Mouse (Mus musculus) brain, embryonic 18.5 days (tissue): ENCODE results near the gene Zfand3.

Experiments used
- DNase-seq: peaks from one replicate; pipeline ENCODE4 v3.0.0-alpha.2; 2012; ENCODE audit warnings: low read depth, low spot score

Zfand3 gene

DNA sequence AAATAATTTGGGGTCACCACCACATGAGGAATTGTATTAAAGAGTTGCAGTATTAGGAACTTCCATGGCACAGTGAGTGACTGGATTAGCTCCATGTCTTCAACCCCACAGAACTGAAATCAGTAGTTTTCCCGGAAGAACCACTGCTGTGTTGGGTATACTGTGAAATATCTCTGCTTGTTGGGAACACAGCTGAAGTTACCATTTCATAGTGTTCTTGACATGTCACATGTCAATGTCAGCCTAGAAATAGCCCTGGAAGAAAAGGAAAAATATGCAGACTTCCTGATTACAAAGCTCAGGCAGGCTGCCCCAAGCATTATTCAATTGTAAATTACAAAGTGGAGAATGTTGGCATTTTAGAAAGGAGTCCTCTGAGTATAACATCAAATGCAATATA is 143.4 kb downstream of the Zfand3 start:
- no peak for DNase-seq

DNA sequence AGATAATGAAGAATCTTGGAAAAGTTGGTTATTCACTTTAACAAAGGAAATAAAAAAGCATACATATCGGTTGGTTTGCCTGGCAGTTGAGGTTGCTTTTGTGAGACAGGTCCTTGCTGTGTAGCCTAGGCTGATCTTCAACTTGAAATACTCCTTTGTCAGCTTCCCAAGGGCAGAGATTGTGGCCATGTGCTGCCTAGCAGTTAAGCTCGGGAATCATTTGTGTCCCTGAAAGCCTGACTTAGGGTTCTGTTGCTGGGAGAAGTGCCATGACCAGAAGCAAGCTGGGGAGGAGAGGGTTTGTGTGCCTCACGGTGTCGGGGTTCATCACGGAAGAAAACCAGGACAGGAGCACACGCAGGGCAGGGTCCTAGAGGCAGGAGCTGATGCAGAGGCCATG is 143.8 kb downstream of the Zfand3 start:
- DNase-seq, result no peak

DNA sequence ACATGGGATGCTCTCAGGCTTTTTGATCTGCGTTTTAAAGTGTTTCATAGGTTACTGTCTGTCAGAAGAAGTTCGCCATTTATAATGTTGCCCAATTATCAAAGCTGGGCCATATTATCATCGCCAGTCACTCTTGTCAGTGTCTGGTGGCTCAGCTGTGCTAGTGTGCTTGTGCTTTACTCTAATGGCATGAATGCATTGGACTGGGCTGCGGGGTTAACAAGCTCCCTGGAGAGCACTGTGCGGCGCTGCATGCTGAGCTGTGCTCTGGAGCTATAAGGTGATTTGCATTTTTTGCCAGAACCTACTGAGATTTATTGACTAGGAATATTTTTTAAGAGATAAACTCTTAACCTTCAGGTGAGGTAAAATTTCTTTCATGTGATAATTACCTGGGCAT is 145.4 kb downstream of the Zfand3 start:
- no peak for DNase-seq

DNA sequence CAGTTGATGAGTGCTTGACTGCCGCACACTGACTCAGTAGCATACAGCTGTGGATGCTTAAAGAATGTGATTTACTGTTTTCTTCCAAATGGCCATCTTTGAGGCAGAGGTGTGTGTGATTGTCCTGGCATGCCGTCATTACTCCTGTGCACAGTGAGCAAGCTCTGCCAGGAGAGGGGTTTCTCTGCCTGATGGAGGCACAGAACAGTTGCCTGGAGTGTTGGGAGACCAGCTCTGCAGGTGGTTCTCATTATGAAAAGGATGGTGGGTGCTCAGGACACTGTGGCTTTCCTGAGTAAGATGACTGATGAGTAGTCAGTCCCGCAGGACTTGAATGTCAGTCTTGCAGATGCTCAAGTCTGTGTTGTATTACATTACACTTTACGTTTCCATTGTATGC is 149.6 kb downstream of the Zfand3 start:
- no peak for DNase-seq

DNA sequence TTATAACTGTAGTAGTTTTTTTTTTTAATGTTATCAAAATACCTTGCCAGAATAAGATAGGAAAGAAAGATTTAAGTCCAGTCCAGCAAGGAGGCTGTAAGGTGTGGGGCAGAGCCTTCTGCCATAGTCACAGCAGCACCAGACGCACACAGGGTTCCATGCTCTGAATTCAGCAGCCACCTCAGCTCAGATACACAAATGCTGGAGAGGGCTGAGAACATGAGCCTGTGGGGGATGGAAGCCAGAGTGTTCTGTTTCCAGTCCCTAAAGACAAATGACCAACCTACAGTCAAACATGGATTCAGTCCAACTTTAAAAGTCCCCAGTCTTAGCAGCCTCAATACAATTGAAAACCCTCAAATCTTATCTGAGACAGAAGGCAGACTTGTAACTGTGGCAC is 150.3 kb downstream of the Zfand3 start:
- DNase-seq, result no peak

DNA sequence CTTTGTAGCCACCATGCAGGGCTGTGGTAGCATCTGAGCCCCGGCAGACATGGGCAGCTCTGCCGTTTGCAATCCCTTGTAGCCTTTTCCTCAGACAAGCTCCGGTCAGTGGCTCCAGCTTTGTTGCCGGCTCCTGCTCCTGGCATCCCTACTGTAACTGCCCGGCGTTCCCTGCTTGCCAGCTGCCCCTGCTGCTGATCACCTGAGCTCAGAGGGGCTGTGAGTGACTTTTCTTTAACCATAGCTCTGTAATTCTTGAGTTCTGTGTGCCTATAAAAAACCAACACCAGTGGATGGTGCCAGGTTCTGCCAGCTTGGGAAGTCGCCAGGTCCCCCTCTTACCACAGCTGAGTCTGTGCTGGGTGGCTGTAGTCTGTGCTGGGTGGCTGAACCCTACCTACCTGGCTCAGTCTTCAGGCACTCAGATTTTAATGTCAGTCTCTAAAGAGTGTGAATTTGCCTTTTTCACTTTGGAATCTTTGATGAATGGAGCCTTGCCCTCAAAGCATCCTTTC is 150.9 kb downstream of the Zfand3 start:
- DNase-seq, result no peak

DNA sequence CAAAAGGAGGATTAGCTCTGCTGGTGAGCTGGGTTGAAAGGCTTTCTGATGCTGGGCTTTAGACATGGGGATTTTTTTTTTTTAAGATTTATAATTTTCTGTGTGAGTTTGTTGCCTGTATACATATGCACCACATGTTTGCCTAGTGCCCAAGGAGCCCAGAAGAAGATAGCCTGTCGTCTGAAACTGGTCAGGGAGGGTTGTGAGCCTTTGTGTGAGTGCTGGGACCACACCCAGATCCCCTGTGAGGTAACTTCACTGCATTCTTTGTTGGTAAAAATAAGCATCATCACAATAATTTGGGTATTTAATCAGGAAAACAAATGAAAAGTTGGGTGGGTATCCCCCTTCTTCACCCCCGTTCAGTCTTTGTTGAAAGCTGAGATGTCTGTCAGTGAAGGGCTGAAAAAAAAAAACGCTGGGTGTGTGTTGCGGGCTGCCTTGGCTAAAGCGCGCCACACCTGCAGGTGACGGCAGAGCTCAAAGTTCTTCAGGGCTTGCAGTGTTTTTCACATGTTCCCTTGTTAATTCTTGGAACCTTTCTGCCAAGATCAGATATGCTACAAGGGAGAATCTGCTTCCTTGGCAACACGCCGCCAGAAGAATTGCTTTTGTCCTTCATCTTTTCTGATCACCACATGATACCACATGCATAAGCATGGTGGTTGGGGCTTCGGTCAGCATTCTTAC is 154.0 kb downstream of the Zfand3 start:
- DNase-seq, result no peak

DNA sequence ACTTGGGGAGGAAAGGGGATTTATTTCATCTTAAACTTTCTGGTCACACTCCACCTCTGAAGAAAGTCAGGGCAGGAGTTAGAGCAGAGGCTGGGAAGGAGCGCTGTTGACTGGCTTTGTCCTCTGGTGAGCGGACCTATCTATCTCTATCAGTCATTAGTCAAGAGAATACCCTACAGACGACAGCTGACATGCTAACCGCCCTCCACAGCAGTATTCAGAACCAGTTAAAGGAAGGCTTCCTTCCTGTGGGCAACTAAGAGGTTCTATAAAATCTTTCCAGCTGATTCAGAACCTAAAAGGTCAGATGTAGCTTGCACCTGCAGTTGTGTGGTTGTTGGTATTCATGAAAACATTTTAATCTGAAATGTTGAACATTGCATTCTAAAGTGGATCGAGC is 154.8 kb downstream of the Zfand3 start:
- DNase-seq, result no peak

DNA sequence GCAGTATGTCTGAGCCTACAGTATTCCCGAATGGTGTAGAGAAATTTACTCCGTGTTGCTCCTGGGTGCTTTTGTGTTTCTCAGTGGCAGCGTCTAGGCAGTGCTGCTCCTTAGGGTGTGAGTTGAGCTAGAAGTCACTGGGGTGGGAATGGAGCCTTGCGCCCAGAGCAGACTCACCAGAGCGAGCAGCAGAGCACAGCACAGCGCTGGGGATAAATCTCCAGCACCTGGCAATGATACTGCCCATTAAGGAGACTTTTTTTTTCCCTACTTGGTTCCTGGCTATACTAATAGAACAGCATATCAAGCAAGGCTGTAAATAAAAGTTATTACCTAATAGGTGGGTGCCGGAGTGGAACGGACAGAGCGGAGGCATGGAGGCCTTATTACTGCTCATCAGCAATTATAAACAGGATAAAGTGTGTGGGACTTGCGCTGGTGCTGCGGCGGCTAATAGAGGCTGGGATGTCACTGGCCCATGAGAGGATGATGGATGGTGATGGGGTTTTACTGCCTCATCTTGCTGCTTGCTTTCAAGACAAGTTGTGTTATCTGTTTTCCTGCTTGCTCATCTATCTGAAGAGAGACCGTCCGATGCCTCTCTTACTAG is 156.4 kb downstream of the Zfand3 start:
- no peak for DNase-seq

DNA sequence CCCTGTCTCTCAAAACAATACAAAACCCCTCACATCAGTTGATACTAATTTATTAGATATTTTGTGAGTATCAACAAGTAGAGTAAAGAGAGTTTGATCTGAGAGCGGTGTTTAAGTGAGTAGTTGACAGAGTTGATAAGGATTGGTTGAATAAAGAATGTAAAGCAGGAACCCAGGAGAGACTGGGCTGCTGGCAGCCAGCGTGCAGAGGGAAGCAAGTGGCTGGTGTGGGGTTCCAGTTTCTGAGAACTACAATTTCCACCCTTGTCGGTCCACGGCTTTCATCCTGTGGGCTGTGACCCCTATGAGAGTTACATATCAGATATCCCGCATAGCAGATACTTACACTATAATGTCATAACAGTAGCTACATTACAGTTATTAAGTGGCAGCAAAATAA is 158.4 kb downstream of the Zfand3 start:
- DNase-seq, result no peak

DNA sequence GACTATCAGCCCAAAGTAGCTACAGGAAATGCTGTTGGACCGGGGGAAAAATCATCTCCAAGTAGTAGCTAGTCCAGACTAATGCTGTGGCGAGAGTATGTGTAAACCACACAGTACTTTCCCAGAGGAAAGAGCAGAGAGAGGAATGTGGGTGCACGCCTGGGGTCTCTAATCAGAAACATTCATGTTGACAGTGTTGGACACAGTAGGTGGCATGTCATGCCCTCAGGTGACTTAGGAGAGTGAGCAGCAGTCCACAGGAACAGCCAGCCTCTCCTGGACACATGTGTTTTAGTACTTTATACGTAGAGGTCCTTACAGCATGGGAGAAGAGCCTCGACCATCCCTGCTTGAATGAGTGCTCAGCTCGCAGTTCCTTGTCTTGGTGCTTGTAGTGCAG is 159.3 kb downstream of the Zfand3 start:
- no peak for DNase-seq

DNA sequence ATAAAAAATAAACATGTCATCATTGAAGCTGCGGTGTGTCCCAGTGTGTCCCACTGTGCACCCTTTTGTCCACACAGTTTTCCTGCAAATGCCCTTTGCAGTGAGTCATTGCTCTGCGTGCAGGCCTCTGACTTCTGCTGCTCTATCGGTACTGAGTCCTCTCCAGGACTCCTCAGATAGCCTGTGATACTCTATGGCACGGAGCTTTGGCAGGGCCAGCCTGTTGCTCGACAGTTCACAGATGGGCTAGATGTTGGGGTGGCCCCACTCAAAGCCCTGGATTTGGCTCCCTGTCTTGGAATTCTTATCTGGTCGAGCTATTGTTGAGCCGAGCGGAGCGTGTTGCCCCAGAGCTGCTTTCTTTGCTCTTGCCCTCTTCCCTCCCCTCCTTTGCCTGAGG is 160.3 kb downstream of the Zfand3 start:
- no peak for DNase-seq

DNA sequence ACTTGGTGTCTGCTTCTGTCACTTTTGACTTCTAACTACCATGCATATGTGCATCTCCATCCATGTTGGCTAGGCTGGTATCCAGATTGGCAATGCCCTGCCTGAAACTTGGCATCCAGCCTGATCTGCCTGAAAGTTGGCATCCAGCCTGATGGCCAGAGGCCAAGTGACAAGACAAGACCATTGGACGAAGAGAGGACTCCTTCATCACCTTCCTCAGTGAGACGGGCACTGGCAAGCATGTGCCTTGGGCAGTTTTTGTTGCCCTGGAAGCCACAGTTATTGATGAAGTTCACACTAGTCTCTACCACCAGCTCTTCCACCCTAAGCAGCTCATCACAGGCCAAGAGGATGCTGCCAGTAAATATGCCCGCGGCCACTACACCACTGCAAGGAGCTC is 172.9 kb downstream of the Zfand3 start:
- DNase-seq, result no peak

DNA sequence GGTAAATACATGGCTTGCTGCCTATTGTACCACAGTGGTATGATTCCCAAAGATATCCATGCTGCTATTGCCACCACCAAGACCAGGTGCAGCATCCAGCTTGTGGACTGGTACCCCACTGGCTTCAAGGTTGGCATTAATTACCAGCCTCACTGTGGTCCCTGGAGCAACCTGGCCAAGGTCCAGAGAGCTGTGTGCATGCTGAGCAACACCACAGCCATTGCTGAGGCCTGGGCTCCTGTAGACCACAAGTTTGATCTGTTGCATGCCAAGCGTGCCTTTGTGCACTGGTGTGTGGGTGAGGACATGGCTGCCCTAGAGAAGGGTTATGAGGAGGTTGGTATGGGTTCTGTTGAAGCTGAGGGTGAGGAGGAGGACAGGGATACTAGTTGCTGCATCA is 173.9 kb downstream of the Zfand3 start:
- DNase-seq, result no peak

DNA sequence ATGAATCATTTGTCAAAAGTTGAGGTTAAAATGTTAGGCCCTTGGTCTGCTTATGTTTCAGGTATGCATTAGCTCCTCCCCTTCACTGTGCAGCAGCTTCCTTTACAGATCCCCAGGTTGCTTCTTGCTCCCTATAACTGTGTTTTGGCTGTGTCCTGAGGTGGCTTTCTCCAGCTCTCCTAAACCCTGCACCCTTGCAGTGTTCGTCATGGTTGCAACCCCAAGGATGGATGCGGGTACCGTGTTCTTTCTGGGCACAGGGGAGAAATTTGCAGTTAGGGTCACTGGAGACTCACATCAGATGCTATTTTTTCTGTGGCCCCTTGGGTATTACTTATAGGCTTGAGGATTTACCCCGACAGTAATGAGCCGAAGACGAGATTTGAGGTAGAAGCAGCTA is 175.7 kb downstream of the Zfand3 start:
- DNase-seq, result no peak

DNA sequence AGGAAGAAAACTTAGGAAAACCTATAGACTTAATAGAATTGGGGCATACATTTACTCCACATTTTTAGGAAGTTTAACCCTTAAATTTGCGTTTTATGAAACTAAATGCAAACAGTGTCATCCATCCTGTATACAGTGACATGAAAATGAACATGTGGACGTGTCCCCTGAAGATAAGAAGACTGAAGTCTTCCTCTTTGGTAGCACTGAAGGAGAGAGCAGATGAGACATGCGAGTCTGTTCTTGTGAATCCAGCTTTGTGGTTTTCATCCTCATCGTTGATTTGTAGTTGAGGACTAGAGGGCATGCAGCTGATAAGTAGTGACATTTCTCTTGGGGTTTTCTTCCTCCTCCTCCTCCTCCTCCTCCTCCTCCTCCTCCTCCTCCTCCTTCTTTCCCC is 177.0 kb downstream of the Zfand3 start:
- no peak for DNase-seq

DNA sequence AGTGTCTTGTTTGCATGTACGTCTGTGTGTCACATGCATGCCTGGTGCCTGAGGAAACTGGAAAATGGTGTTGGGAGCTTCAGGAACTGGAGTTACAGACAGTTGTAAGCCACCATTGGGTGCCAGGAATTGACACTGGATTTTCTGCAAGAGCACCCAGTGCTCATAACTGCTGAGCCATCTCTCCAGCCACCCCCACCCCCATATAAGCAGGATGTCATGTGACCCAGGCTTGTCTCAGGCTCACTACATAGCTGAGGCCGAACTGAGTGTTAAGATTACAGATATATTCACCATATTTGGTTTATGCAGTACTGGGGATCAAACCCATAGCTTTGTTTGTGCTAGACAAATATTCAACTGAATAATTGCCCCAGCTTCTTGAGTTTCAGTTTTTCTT is 177.5 kb downstream of the Zfand3 start:
- DNase-seq, result no peak

DNA sequence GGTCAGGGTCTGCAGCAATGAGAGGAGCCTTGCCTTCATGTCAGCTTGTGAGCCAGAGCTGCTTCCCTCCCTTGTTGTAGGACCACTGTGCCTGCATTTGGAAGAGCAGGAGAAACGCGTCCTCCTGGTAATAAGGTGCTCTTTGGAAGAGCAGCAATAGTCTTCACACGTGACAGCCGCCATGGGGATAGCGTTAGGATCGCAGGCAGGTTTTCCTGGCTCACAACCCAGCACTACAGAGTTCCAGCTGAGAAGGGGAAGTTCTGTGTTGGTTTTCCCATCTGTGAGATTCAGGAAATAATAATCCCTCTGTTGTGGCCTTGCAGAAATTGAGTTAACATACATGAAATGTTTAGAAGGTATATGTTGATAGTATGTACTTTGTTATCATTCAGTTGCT is 179.0 kb downstream of the Zfand3 start:
- no peak for DNase-seq

DNA sequence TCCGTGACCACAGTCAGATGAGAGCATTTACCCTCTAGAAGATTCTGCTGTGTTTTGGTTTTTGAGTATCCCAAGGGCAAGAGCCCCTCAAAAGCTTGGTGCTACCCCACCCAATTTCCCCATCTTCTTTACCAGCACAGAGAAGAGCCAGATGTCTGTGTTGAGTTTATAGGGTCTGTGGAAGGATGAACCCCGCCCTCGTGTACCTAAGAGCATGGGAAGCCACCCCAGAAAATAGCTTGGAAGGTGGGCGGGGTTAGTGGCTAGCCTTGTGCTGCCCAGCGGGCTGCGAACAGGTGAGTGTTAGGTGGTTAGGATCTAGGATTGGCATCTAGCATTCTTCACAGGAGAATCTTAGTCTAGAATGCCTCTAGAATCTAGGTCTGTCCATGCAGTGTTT is 182.6 kb downstream of the Zfand3 start:
- DNase-seq, result no peak

DNA sequence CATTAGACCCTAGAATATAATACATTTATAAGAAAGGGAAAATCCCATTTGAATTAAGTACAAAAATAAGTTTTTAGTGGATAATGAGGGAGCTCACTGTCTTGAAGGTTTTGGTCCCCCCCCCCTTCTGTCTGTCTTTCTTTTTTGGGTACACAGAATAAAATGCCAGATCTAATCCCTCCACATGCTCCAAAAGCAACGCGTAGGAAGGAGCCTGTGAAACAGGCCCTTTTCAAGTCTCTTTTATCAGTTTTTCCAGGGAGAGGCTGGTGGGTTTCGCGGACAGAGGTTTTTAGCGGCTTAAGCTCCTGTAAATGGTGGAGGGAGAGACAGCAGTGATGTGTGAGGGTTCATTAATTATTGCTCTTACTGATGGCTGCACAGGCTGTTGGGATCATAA is 183.0 kb downstream of the Zfand3 start:
- DNase-seq, result no peak

DNA sequence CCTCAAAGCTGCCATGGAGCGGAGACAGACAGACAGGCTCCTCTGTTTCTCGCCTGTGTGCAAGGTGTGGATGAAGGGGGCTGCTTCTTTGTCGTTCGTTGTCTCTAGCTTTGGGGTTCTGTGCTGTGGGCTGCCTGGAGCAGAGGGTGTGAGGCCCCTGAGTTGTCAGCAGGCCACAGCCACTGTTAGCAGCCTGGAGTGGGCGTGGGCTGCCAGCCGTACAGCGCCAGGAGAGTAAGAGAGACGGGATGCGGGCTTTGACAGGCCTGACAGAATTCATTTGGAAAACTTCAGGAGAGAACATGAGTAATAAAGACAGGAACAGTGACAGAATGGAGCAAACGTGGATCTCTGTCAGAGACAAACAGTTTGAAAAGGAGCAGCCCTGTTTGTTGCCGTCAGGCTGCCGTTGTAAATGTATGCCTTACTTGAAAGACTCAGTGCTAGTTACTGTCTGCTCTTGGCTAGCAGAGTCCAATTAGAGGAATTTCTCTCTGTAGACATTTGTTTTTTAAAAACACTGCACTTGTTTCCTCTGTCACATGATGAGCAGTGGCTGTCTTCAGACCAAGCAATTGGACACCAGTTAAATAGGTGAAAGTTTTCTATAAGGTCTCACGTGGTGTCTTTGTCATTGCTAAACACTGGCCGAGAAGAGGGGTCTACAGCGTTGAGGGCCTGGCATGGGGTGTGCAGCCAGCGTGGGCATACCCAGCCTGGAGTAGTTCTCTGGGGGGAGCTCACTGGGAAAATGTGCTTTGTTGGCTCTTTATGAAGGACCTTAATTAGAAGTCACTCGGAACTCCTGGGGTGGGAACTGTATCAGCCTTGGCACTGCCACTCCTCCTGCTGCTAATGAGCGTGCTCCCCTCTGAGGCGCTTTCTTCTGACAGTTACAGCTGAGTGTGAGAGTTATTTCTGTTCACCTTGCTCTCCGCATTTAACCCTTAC is 183.8 kb downstream of the Zfand3 start:
- DNase-seq, result peak; percentile 45

DNA sequence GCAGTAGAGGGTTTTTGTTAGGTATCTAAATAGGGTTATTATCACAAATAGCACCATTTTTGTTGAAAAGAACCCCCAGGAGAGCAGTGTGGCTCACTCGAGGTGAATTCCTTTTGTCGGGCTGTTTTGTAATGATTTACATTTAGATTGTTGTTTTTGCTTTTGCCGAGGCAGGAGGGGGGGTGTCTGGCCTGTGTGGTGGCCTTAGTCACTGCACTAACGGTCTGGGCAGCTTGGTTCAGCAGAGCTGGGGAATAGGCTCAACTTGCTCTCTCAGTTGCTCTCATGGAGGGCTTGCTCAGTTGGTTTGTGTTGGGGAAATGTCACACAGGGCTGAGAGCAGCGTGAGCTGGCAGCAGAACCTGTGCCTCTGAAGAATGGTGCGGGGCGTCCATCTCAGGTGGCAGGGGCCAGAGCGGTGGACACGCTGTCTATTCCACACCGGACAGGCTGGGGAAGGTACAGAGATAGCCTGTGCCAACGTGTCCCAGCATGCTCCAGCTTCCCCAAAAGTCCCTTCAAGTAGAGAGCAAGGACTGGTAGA is 186.6 kb downstream of the Zfand3 start:
- DNase-seq, result no peak
